Mouse (Mus musculus): ENCODE results near the gene Sppl3. TPM values are rescaled to one million over a fixed set of nuclear protein-coding genes. Genes with fewer than 3 reads are reported as not detected.

Sppl3 gene
- total and polyA plus RNA-seq, 2 experiments: 8.7 to 24.0 TPM

DNA sequence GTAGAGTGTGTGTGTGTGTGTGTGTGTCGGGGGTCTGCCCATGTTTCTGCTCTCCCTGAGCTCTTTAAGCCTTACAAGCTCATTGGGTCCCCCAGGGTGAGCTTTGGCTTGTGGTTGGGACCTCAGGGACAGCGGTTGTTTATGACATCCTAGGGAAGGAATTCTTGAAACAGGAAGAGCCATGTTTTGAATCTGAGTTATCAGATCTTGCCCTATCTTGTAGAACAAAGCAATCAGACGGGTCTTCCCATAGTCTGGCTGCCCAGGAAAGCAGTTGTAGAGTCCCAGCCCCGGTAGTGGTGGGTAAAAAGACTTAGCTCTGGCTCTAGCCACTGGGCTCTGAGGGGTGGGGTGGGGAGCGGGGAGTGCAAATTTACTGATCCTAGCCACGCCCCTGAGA, 13.6 kb upstream of the Sppl3 start:
- H3K36me3 ChIP-seq (ENCODE audit: control insufficient read depth, insufficient read depth, low read length): no peaks in the 10 kb centered on the region
- H3K79me2 ChIP-seq (ENCODE audit: control insufficient read depth, insufficient read depth, low read length): no peaks in the 10 kb centered on the region
- no peak overlapping the region for H3K27ac ChIP-seq (replicated peaks; ENCODE audit: insufficient read depth, low read depth, low read length)
- H3K27me3 ChIP-seq (ENCODE audit: control insufficient read depth, insufficient read depth, low read length): no peaks in the 10 kb centered on the region
- WGBS: 71% methylated on average over 6 of the region's 6 CpGs
- H3K9ac ChIP-seq (ENCODE audit: low read depth, low read length): no peak overlapping the region
- DNase-seq (ENCODE audit: extremely low read depth, low read depth, low spot score): no peak
- no peak overlapping the region for H3K4me3 ChIP-seq (ENCODE audit: insufficient read depth, low read depth, low read length)
- H3K4me1 ChIP-seq (ENCODE audit: control insufficient read depth, insufficient read depth, low read length): no peaks in the 10 kb centered on the region
- TF ChIP-seq POLR2A (IDR thresholded peaks at IDR 0.05; ENCODE audit: extremely low read depth, insufficient read depth, low read length) (no peak), CTCF (IDR thresholded peaks at IDR 0.05; ENCODE audit: low read depth, low read length) (no peak)

DNA sequence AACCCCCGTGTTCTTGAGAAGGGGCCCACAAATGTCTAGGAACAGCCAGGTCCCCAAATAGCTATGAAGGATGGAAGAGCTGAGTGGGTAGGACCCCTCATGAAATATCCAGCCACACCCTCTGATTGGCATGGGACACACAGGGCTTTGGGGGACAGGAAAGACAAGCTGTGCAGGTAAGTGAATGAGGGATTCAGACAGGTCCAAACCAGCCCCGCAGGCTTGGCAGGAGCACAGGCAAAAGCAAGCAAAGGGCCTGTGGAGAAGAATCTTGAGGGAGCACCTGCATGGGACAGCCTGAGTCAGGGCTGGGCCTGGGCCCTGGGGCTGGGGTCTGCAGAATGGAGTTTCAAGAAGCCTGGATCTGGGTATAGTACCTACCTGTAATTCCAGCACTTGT, 10.4 kb upstream of the Sppl3 start:
- TF ChIP-seq POLR2A (IDR thresholded peaks at IDR 0.05; ENCODE audit: extremely low read depth, insufficient read depth, low read length): no peak
- TF ChIP-seq CTCF (IDR thresholded peaks at IDR 0.05; ENCODE audit: low read depth, low read length): no peak
- DNase-seq (ENCODE audit: extremely low read depth, low read depth, low spot score): no peak
- no peaks in the 10 kb centered on the region for H3K36me3 ChIP-seq (ENCODE audit: control insufficient read depth, insufficient read depth, low read length)
- H3K27ac ChIP-seq (replicated peaks; ENCODE audit: insufficient read depth, low read depth, low read length): no peak overlapping the region
- H3K27me3 ChIP-seq (ENCODE audit: control insufficient read depth, insufficient read depth, low read length): no peaks in the 10 kb centered on the region
- H3K79me2 ChIP-seq (ENCODE audit: control insufficient read depth, insufficient read depth, low read length): no peaks in the 10 kb centered on the region
- 87% methylated on average over 2 of the region's 2 CpGs for WGBS
- no peak overlapping the region for H3K4me3 ChIP-seq (ENCODE audit: insufficient read depth, low read depth, low read length)
- no peak overlapping the region for H3K9ac ChIP-seq (ENCODE audit: low read depth, low read length)
- H3K4me1 ChIP-seq (ENCODE audit: control insufficient read depth, insufficient read depth, low read length): no peaks in the 10 kb centered on the region

DNA sequence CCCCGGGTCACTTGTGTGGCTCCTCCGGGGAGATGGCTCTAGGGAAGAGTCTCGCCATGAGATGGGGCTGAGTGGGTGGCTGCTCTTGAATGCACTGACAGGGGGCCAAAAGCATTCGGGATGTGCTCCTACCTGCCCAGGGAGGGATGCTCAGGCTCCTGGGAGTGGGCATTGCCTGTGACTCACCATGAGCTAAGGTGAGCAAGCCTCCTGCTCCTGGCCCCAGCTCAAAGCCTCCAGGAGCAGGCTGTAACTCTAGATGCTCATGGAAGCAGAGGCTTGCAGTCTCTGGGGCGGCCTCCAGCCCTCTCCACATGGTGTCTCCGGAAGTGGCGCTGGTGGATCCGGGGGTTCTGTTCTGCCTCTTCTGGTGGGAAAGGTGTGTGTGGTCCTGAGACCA, 9.5 kb upstream of the Sppl3 start:
- DNase-seq (ENCODE audit: extremely low read depth, low read depth, low spot score): no peak
- Histone ChIP-seq H3K27ac (replicated peaks; ENCODE audit: insufficient read depth, low read depth, low read length) (no peak overlapping the region), H3K4me3 (ENCODE audit: insufficient read depth, low read depth, low read length) (no peak overlapping the region), H3K36me3 (ENCODE audit: control insufficient read depth, insufficient read depth, low read length) (no peaks in the 10 kb centered on the region), H3K9ac (ENCODE audit: low read depth, low read length) (no peak overlapping the region), H3K27me3 (ENCODE audit: control insufficient read depth, insufficient read depth, low read length) (no peaks in the 10 kb centered on the region), H3K79me2 (ENCODE audit: control insufficient read depth, insufficient read depth, low read length) (no peaks in the 10 kb centered on the region), H3K4me1 (ENCODE audit: control insufficient read depth, insufficient read depth, low read length) (no peaks in the 10 kb centered on the region)
- WGBS: 92% methylated on average over 8 of the region's 8 CpGs
- TF ChIP-seq CTCF (IDR thresholded peaks at IDR 0.05; ENCODE audit: low read depth, low read length) (no peak), POLR2A (IDR thresholded peaks at IDR 0.05; ENCODE audit: extremely low read depth, insufficient read depth, low read length) (no peak)

DNA sequence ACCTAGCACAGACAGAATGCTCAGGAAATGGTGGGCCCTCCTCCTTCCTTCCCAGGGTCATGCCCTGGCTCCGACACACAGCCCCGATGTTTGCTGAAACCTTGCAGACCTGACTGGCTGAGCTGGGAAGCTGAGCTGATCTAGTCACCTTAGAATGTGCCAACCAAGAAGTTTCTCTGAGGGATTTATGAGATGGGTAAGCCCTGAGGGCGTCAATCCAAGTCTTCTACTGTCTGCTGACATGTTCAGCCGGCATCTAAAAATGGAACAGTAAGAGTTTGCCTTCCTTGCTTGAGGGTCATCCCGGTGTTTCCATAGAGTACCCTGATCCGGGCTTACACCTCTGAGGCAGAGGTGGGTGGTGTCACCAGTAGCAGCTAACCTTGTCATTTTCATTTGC, 8.2 kb upstream of the Sppl3 start:
- no peaks in the 10 kb centered on the region for H3K36me3 ChIP-seq (ENCODE audit: control insufficient read depth, insufficient read depth, low read length)
- no peak overlapping the region for H3K9ac ChIP-seq (ENCODE audit: low read depth, low read length)
- H3K27me3 ChIP-seq (ENCODE audit: control insufficient read depth, insufficient read depth, low read length): no peaks in the 10 kb centered on the region
- H3K27ac ChIP-seq (replicated peaks; ENCODE audit: insufficient read depth, low read depth, low read length): no peak overlapping the region
- 56% methylated on average over 6 of the region's 6 CpGs for WGBS
- DNase-seq (ENCODE audit: extremely low read depth, low read depth, low spot score): no peak
- no peaks in the 10 kb centered on the region for H3K4me1 ChIP-seq (ENCODE audit: control insufficient read depth, insufficient read depth, low read length)
- no peaks in the 10 kb centered on the region for H3K79me2 ChIP-seq (ENCODE audit: control insufficient read depth, insufficient read depth, low read length)
- H3K4me3 ChIP-seq (ENCODE audit: insufficient read depth, low read depth, low read length): no peak overlapping the region
- TF ChIP-seq POLR2A (IDR thresholded peaks at IDR 0.05; ENCODE audit: extremely low read depth, insufficient read depth, low read length) (no peak), CTCF (IDR thresholded peaks at IDR 0.05; ENCODE audit: low read depth, low read length) (no peak)

DNA sequence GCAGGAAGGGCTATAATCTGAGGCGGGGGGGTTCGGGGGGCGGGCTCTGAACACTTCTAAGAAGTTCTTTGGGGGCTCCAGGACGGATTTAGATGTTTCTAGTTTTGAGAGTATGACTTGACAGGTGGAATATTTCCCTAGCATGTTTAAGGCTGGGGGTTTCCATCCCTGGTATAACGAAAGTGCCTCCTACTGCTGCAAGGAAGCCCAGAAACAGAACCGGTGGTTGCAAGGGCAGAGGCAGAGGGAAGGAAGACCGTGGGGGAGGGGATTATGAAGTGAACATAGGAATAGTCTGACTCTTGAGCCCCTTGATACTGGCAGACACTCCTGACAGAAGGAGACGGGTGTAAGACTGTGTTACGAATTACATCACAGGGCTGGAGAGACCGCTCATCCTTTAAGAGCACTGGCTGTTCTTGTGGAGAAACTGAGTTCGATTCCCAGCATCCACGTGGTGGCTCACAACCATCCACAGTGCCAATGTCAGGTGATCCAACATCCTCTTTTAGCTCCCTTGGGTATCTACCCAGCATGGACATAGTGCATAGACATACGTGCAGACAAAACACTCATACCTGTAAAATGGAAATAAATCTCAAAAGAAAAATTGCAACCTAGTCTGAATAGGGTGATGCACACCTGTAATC, 7.6 kb upstream of the Sppl3 start:
- Histone ChIP-seq H3K79me2 (ENCODE audit: control insufficient read depth, insufficient read depth, low read length) (no peaks in the 10 kb centered on the region), H3K4me1 (ENCODE audit: control insufficient read depth, insufficient read depth, low read length) (no peaks in the 10 kb centered on the region), H3K27ac (replicated peaks; ENCODE audit: insufficient read depth, low read depth, low read length) (no peak overlapping the region), H3K9ac (ENCODE audit: low read depth, low read length) (no peak overlapping the region), H3K36me3 (ENCODE audit: control insufficient read depth, insufficient read depth, low read length) (no peaks in the 10 kb centered on the region), H3K27me3 (ENCODE audit: control insufficient read depth, insufficient read depth, low read length) (no peaks in the 10 kb centered on the region), H3K4me3 (ENCODE audit: insufficient read depth, low read depth, low read length) (no peak overlapping the region)
- TF ChIP-seq POLR2A (IDR thresholded peaks at IDR 0.05; ENCODE audit: extremely low read depth, insufficient read depth, low read length): no peak
- no peak for TF ChIP-seq CTCF (IDR thresholded peaks at IDR 0.05; ENCODE audit: low read depth, low read length)
- WGBS: 81% methylated on average over 13 of the region's 13 CpGs
- no peak for DNase-seq (ENCODE audit: extremely low read depth, low read depth, low spot score)

DNA sequence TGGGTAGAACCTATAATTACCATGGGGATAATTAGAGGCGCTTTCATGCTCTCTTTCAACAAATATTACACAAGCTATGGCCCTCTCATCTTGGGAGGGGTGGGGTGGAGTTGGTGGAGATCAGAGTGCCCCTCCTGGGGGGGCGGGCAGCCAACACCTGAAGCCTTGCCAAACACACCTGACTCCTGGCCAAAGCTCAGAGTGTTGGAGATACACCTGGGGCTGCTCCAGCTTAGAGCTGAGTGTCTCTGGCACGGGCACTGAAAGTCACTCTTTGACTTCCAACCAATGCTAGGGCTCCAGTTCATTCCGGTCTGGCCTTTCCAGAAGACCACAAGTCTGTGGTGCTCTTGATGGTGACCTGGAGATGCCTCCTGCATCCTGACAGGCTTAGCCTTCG, 3.2 kb upstream of the Sppl3 start:
- 72% methylated on average over 5 of the region's 5 CpGs for WGBS
- Histone ChIP-seq H3K79me2 (ENCODE audit: control insufficient read depth, insufficient read depth, low read length) (peaks cover 16% of the 10 kb centered on the region; the same call in 1 of the 2 replicates), H3K4me3 (ENCODE audit: insufficient read depth, low read depth, low read length) (no peak overlapping the region), H3K27ac (replicated peaks; ENCODE audit: insufficient read depth, low read depth, low read length) (no peak overlapping the region), H3K4me1 (ENCODE audit: control insufficient read depth, insufficient read depth, low read length) (peaks cover 3% of the 10 kb centered on the region), H3K36me3 (ENCODE audit: control insufficient read depth, insufficient read depth, low read length) (no peaks in the 10 kb centered on the region), H3K27me3 (ENCODE audit: control insufficient read depth, insufficient read depth, low read length) (no peaks in the 10 kb centered on the region), H3K9ac (ENCODE audit: low read depth, low read length) (no peak overlapping the region)
- no peak for DNase-seq (ENCODE audit: extremely low read depth, low read depth, low spot score)
- no peak for TF ChIP-seq POLR2A (IDR thresholded peaks at IDR 0.05; ENCODE audit: extremely low read depth, insufficient read depth, low read length)
- TF ChIP-seq CTCF (IDR thresholded peaks at IDR 0.05; ENCODE audit: low read depth, low read length): no peak
